Mouse (Mus musculus) gastrocnemius, adult 2 months (tissue): ENCODE measurements around the gene Serpinc1. TPM values are rescaled to one million over a fixed set of nuclear protein-coding genes. Genes with fewer than 3 reads are reported as not detected.
"Not testable (repeated sequence)": the region's sequence is repeated elsewhere in the genome, so short reads cannot be mapped to it uniquely, and the experiment has no call there.

ENCODE experiments used
- DNase-seq: peaks from one replicate; pipeline ENCODE4 v3.0.0; 2022
- H3K27ac ChIP-seq: fragments of 200-600 bp; 2 replicates; pipeline ENCODE4 v1.8.1; 2022; ENCODE audit warnings: mild to moderate bottlenecking
- H3K4me3 ChIP-seq: fragments of 200-600 bp; 2 replicates; pipeline ENCODE4 v1.8.1; 2022; ENCODE audit warnings: mild to moderate bottlenecking, moderate library complexity
- CTCF ChIP-seq: fragments of 200-600 bp; IDR thresholded peaks from 2 replicates; pipeline ENCODE4 v1.8.1; 2022; ENCODE audit warnings: antibody characterized with exemption, mild to moderate bottlenecking, moderate library complexity
- intact Hi-C: fragments of 180-260 bp; cut with DNase I; formaldehyde crosslinking; loops from one replicate; pipeline ENCODE4 v1.15.1; 2025
- long read RNA-seq, 2 experiments: library from polyadenylated mRNA; stranded (forward); transcript quantifications; one replicate each; pipeline ENCODE4 v2.0.0; 2021
- total RNA-seq, 2 experiments: library from RNA; stranded (reverse); gene quantifications; 2 replicates each; pipeline ENCODE4 v1.2.3; 2021

Serpinc1 gene
- under 1 TPM in 1 of 2 experiments, not detected in 1; 0.64 TPM for total RNA-seq
- long read RNA-seq, experiment 1, partial matches to known transcripts: 0 of 1 reads
- long read RNA-seq, experiment 1, other reads (novel, unspliced or antisense): 1 of 1 reads
- long read RNA-seq, experiment 2: 0 reads

DNA sequence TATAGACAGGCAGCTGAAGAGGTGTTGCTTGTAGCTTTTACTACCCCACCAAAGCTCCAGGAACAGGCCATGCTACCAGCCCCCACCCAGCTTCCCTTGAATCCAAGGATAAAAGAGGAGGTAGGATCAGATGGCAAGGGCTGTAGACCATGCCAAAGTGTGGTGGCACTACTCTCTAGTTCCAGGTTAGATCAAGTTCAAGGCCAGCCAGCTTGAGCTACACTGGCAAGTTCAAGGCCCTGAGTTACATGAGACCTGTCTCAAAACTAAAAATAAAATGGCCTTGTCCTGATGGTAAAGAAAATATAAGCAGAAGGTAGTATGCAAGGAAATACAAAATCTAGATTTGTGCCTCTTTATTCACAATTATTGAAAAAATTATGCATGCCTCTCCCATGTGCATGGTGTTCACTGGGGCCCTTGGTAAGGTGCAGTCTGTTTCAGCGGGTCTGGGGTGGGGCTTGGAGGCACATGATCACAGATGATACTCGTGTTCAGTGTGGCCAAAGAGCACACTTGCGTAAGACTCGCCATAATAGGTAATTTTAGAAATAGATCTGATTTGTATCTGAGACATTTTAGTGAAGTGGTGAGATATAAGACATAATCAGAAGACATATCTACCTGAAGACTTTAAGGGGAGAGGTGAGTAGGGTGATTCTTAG lies at the start of gene Serpinc1:
Gene Serpinc1, plus strand, starts transcription at position 515 of the 665 bp plus-strand sequence.
- DNase-seq: peak; percentile 24
- TF ChIP-seq CTCF: no peak
- intact Hi-C loops: no loop called here

GRCm38 (mm10) chr1:160931320-160931719 lies 47.1 kb upstream of the Serpinc1 start:
- TF ChIP-seq CTCF: no peak
- H3K4me3 ChIP-seq: no peak overlapping the region
- no peak for DNase-seq
- intact Hi-C loops: loop anchor here (5.0 kb wide), 1 partner anchor 174 kb away; no protein-coding TSS in a partner anchor
- peak overlapping the region; percentile 10; the same call in 1 of the 2 replicates for H3K27ac ChIP-seq

More for the DNA sequence above, at the start of gene Serpinc1:
- no peak within 1 kb of the TSS for H3K4me3 ChIP-seq
- no peak within 1 kb of the TSS for H3K27ac ChIP-seq

DNA sequence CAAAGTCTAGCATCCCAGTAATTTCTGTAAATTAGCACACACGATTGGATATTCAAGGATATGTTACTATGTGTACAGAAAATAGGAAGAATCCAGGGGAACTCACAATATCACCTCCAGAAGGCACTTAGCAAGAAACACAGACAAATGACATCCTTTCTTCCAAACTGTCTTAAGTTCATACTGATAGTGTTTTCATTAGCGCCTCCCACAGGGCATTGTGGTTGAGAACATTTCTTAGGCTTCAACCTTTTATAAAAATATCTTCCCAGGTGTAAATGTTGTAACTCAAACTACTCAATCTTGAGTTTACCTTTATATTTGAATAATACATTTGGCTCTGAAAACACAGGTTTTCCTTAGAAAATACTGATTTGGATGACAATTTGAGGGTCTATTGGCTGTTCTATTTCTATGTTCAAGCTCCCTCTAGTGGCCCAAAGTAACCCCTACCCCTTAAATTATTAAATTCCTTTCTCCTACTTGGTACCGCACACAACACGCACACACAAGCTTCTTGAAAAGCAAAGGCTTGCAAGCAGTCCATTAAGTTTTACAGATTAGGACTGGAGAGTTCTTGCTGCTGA lies 44.4 kb upstream of the Serpinc1 start:
- DNase-seq: no peak
- intact Hi-C loops: loop anchor here (2.0 to 5.0 kb wide), 3 partner anchors 79 to 177 kb away; partner anchors contain the start of gene Rabgap1l
- Histone ChIP-seq H3K4me3 (no peak overlapping the region), H3K27ac (no peak overlapping the region; the same call in 1 of the 2 replicates)
- TF ChIP-seq CTCF: peak; percentile 73

DNA sequence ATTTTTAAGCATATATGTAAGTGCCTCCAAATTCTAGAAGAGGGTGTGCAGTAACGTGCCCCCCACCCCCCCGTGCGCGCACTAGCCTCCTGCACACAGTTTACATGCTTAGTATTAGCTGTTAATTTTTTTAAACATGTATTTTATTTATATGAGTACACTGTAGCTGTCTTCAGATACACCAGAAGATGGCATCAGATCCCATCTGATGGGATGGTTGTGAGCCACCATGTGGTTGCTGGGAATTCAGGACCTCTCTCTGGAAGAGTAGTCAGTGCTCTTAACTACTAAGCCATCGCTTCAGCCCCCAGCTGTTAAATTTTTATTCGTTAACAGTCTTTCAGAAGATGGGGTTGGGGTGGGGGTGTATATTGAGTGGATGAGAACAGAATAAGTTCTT lies 42.8 kb upstream of the Serpinc1 start:
- Histone ChIP-seq H3K27ac (peak overlapping the region; percentile 17; the same call in 1 of the 2 replicates), H3K4me3 (no peak overlapping the region)
- DNase-seq: no peak
- intact Hi-C loops: loop anchor here (2.0 to 5.0 kb wide), 3 partner anchors 81 to 193 kb away; partner anchors contain the start of gene Rabgap1l
- peak; percentile 51 for TF ChIP-seq CTCF

DNA sequence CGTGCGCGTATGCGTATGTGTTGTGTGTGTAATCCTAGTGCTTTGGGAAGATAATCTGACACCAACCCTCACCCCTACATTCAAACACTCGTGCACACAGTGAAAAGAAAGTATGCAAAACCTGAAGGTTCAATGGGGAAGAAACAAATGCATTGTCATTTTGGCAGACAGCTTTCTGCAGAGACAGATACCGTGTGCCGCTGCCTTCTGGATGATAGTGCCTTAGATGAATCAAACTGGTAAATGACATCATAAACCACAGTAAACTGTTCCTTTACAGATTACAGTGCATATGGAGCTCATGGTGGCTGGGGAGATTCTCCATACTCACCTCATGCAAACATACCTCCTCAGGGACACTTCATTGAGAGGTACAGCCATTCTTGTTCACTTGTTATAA lies 15.2 kb upstream of the Serpinc1 start:
- no peak for TF ChIP-seq CTCF
- intact Hi-C loops: no loop called here

GRCm38 (mm10) chr1:160967268-160967667 lies 11.1 kb upstream of the Serpinc1 start:
- DNase-seq: no peak
- Histone ChIP-seq H3K4me3 (no peak overlapping the region), H3K27ac (no peak overlapping the region)
- intact Hi-C loops: no loop called here
- TF ChIP-seq CTCF: no peak

More for the DNA sequence above, 15.2 kb upstream of the Serpinc1 start:
- H3K4me3 ChIP-seq: no peak overlapping the region
- H3K27ac ChIP-seq: no peak overlapping the region
- no peak for DNase-seq

- DNase-seq: peak; percentile 62
- intact Hi-C loops: no loop called here
These were observed 9.7 kb upstream of the Serpinc1 start for GRCm38 (mm10) chr1:160968643-160969042.

DNA sequence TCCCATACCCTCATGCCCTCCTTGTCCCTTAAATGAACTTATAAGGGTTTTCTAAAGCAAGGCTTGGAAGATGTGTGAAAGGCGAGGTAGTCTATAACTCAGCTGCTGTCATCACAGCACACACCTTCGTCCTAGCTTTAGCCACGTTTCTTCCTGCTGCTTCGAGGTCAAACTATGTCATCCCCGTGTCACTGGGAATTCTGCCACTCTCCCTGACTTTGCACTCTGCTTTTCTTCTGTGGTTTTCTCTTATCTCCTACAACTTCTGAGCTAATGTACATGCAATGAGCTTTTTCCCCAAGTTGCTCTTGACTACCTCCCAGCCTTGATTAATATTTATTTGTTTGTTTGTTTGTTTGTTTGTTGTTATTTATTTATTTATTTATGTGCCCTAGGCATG lies 1.6 kb downstream of the Serpinc1 start:
- no peak for TF ChIP-seq CTCF
- intact Hi-C loops: no loop called here
- no peak for DNase-seq
- Histone ChIP-seq H3K4me3 (no peak overlapping the region), H3K27ac (no peak overlapping the region)

More at GRCm38 (mm10) chr1:160968643-160969042, 9.7 kb upstream of the Serpinc1 start:
- TF ChIP-seq CTCF: no peak
- Histone ChIP-seq H3K4me3 (no peak overlapping the region), H3K27ac (peak overlapping the region; percentile 69)

DNA sequence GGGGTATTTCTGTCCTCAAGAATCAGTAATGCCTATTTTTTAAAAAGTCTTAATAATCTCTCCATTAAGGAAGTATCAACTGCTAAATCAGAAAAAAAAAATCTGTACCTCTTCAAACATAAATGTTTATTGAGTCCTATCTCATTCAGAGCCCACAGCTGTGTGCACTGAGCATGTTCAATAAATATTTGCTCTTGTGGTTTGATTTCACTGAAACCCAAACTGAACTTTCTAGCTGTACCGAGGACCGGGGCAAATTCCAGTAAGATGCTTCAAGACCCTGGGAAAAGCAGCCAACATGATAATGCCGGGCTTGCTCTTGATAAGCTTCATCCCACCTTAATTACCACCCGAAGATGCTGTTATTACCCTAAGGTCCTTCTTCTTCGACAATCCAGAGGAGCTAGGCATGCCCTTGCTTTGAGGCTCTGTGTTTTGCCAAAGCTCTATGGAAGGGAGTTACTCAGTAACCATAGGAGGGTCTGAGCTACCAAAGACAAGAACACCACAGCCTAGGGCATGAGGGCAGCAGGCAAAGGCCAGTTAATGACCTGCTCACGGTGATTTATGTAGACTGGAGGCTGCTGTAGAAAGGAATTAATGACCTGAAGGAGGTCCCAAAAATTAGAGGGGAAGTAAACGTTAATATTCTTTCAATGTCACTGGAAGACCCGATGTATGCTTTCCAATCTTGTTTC lies 2.3 kb downstream of the Serpinc1 start:
- H3K27ac ChIP-seq: no peak overlapping the region
- DNase-seq: no peak
- H3K4me3 ChIP-seq: no peak overlapping the region
- no peak for TF ChIP-seq CTCF
- intact Hi-C loops: no loop called here

- intact Hi-C loops: no loop called here
- H3K4me3 ChIP-seq: no peak overlapping the region
- TF ChIP-seq CTCF: no peak
These were observed 3.0 kb downstream of the Serpinc1 start for GRCm38 (mm10) chr1:160981337-160981736.

DNA sequence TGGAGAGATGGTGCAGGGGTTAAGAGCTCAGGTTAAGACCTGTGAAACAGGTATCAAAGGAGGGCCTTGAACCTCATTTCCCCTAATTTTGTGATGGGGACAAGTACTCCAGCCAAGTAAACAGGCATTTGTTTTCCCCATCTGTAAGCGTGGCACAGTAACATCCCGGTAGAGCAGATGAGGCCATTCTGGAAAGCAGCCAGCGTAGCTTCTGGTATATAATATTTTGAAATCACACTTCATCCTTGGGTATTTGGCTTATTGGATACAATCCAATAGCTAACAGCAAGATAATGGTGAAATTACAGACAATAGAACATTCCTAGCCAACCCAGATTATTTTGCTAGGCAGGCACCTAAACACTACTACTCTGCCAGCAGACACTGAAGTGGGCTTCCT lies 4.5 kb downstream of the Serpinc1 start:
- no peak for TF ChIP-seq CTCF
- Histone ChIP-seq H3K4me3 (no peak overlapping the region), H3K27ac (no peak overlapping the region)
- intact Hi-C loops: no loop called here
- no peak for DNase-seq

More at GRCm38 (mm10) chr1:160981337-160981736, 3.0 kb downstream of the Serpinc1 start:
- no peak for DNase-seq
- H3K27ac ChIP-seq: no peak overlapping the region

DNA sequence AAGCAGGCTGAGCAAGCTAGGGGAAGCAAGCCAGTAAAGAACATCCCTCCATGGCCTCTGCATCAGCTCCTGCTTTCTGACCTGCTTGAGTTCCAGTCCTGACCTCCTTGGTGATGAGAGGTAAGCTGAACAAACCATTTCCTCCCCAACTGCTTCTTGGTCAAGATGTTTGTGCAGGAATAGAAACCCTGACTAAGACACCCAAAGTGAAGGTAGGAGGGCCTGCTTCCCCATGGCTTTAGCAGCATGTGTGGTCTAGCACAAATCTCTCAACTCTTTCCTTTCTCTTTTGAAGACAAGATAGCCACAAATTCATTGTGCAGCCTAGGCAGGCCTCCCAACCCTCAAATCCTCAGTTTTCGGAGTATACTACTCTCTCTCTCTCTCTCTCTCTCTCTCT lies 6.3 kb downstream of the Serpinc1 start:
- intact Hi-C loops, H3K4me3 ChIP-seq, H3K27ac ChIP-seq, DNase-seq: not testable (repeated sequence)

DNA sequence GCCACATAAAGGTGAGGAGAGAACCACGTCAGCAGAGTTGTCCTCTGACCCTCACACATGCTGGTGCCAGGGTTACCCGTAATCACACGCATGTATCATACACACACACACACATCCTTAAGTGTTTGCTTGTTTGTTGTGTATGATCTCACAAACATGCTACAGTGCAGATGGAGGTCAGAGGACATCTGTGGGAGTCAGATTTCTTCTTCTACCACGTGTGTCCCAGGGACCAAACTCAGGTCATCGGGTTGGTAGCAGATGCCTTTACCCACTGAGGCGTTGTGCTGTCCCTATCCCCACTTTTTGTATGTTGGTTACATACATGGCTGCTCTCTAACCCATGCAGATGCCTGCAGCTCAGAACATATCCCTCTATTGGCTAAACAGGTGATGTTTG lies 7.1 kb downstream of the Serpinc1 start:
- H3K27ac ChIP-seq: no peak overlapping the region
- no peak for DNase-seq
- intact Hi-C loops: no loop called here
- TF ChIP-seq CTCF: no peak
- H3K4me3 ChIP-seq: no peak overlapping the region
